Mouse (Mus musculus) hindbrain, postnatal 0 days (tissue): ENCODE measurements around the gene Ebf3. TPM values are rescaled to one million over a fixed set of nuclear protein-coding genes. Genes with fewer than 3 reads are reported as not detected.

Experiments
- ATAC-seq: fragments of 200-750 bp; cut with Nextera tagmentation; 2 replicates; pipeline ENCODE4 v1.8.0; 2017; ENCODE audit warnings: mild to moderate bottlenecking, moderate TSS enrichment, moderate library complexity
- DNase-seq: peaks from one replicate; pipeline ENCODE4 v3.0.0-alpha.2; 2015; ENCODE audit warnings: low spot score
- H3K27ac ChIP-seq: fragments of 300-500 bp; sonication (generic); 2 replicates; pipeline ENCODE4 v1.5.1; 2014; ENCODE audit warnings: mild to moderate bottlenecking
- H3K27me3 ChIP-seq: fragments of 300-500 bp; sonication (generic); 2 replicates; pipeline ENCODE4 v1.6.1; 2014; ENCODE audit warnings: low read length, mixed read lengths; ENCODE audit not compliant: insufficient read depth
- H3K36me3 ChIP-seq: fragments of 300-500 bp; sonication (generic); 2 replicates; pipeline ENCODE4 v1.6.1; 2014; ENCODE audit warnings: low read length, mixed read lengths; ENCODE audit not compliant: insufficient read depth
- H3K4me1 ChIP-seq: fragments of 300-500 bp; sonication (generic); 2 replicates; pipeline ENCODE4 v1.6.1; 2014; ENCODE audit warnings: antibody characterized with exemption, low read length, mixed read lengths; ENCODE audit not compliant: insufficient read depth
- H3K4me2 ChIP-seq: fragments of 300-500 bp; sonication (generic); 2 replicates; pipeline ENCODE4 v1.6.1; 2014; ENCODE audit warnings: low read depth, mild to moderate bottlenecking, low read length, moderate library complexity, mixed read lengths
- H3K4me3 ChIP-seq: fragments of 300-500 bp; sonication (generic); 2 replicates; pipeline ENCODE4 v1.5.1; 2014; ENCODE audit warnings: low read length
- H3K9ac ChIP-seq: fragments of 300-500 bp; sonication (generic); replicated peaks from 2 replicates; pipeline ENCODE4 v1.6.1; 2014; ENCODE audit warnings: mild to moderate bottlenecking, low read length, moderate library complexity, mixed read lengths
- H3K9me3 ChIP-seq: fragments of 300-500 bp; sonication (generic); 2 replicates; pipeline ENCODE4 v1.6.1; 2016; ENCODE audit warnings: low read length, mixed read lengths
- CTCF ChIP-seq: IDR thresholded peaks from 2 replicates; pipeline ENCODE4 v1.5.1; 2016; ENCODE audit warnings: antibody characterized with exemption, control low read depth, low read depth
- WGBS: fragments of 180-500 bp; shearing (Covaris S2); extraction: QIAGEN DNeasy Blood & Tissue Kit; methylation state at CpG from one replicate; pipeline ENCODE4 v1.1.7; 2014; 5-methylcytosine and 5-hydroxymethylcytosine counted together
- polyA plus RNA-seq: library from polyadenylated mRNA; unstranded; fragments of >200 nt; fragmentation: Nextera tagmentation; extraction: Ambion mirVana; gene quantifications from 2 replicates; pipeline ENCODE4 v1.2.1, GENCODE M21; 2015
- total RNA-seq: library from RNA; depleted of rRNA; stranded (reverse); fragments of >200 nt; gene quantifications from 2 replicates; pipeline ENCODE4 v1.2.3, GENCODE M21; 2014

Ebf3 gene
- total and polyA plus RNA-seq, 2 experiments from 2014 or later, result 11.5 to 123 TPM

DNA sequence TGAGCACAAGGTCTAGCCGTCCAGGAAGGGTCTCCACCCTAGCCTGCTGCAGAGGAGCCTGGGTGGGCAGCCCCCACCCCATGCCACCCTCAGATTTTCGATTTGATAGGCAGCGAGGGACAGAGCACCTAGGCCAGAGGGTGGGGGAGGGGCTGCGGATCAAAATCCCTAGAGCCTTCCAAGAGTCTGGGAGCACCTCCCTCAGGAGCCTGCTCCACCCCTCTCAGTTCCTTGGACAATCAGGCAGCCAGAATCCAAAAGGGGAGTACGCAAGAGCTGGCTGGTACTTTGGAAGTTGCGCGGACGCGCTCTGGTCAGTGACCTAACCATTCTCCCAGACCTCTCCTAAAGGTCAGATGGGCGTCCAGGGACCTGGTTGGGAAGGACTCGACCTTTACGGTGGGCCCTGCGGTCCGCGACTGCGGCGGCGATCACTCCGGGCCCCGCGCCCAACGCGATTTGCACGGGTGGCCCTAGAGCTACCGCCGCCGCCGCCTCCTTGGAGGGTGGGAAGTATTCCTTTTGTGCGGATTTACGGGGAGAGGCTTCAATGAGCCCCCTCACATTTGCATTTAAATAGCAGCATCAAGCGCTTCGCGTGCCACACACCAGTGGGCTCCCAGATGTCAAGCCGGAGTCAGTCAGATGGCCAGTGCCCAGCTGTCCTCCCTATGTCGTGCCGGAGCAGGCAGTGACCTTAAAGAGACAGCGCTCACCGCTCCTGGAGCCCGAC, 2.8 kb upstream of the Ebf3 start:
- WGBS, result 1% methylated on average over 39 of the region's 39 CpGs
- no peak for TF ChIP-seq CTCF
- Histone ChIP-seq H3K4me1 (peaks cover 3% of the 10 kb centered on the region; the same call in 1 of the 2 replicates), H3K9ac (peak overlapping the region; percentile 42), H3K27ac (peak overlapping the region; percentile 91), H3K27me3 (peaks cover 51% of the 10 kb centered on the region), H3K4me3 (peak overlapping the region; percentile 75), H3K4me2 (peak overlapping the region; percentile 70), H3K9me3 (no peaks in the 10 kb centered on the region), H3K36me3 (no peaks in the 10 kb centered on the region)
- ATAC-seq (0 out of 2 replicates have a peak, but pooled peaks have one; percentile 10), DNase-seq (peak; percentile 74)

DNA sequence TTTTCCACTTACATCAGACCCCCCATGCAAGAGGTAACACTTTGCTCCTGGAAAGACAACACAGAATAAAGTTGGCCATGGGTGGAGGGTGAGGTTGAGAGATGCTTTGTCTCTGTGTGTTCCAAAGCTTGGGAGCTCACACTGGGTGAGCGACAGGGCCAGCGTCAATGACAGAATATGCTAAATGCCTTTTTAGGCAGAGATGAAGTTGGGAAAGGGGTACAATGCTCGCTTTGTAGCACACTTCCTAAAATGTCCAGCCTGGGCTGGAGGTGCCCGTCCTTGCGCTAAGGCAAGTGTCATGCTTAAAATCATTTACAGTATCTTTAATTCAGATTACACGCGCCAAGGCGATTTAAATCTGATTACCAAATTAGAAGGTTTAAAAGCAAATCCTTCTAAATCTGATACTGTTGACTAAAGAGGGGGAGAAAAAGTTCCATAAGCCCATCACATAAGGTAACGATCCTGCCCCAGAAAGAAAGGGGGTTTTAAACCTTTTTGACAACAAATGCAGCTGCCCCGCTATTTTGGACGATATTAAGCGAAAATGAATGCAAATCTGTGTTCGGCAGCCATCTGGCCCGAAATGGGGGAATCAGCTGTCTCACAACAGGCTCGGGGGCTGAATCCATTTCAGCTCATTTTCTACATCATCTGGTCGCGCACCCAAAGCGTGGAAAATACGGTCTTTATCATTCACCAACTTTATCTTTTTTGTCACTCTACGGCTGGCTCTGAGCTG, 2.1 kb upstream of the Ebf3 start:
- WGBS, result 5% methylated on average over 20 of the region's 20 CpGs
- no peak for TF ChIP-seq CTCF
- Histone ChIP-seq H3K4me2 (peak overlapping the region; percentile 70), H3K9me3 (no peaks in the 10 kb centered on the region), H3K4me1 (peaks cover 3% of the 10 kb centered on the region; the same call in 1 of the 2 replicates), H3K9ac (peak overlapping the region; percentile 42), H3K36me3 (no peaks in the 10 kb centered on the region), H3K27me3 (peaks cover 51% of the 10 kb centered on the region), H3K4me3 (peak overlapping the region; percentile 75), H3K27ac (peak overlapping the region; percentile 91)
- ATAC-seq, result no peak
- peak; percentile 74 for DNase-seq

DNA sequence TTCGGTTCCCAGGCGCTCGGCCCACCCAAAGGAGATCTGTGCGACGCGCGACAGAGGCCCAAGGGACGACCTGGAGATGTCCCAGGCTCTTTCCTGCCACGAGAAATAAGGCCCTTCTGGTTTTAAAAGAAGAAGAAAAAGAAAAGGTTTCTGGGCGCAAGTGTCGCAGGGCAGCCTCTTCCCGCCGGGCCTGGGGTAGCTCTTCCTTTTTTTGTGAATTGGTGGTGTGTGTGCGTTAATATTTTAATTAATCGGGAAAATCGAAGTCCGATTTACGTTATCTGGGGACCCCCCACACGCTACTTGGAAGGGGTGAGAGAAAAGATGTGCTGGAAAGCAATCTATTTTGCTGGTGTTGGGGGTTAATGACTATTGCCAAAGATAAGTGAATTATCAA, 1.3 kb upstream of the Ebf3 start:
- WGBS, result 6% methylated on average over 19 of the region's 19 CpGs
- Histone ChIP-seq H3K9ac (peak overlapping the region; percentile 84), H3K27ac (peak overlapping the region; percentile 91), H3K4me1 (peaks cover 3% of the 10 kb centered on the region; the same call in 1 of the 2 replicates), H3K9me3 (no peaks in the 10 kb centered on the region), H3K27me3 (peaks cover 44% of the 10 kb centered on the region), H3K36me3 (no peaks in the 10 kb centered on the region), H3K4me3 (peak overlapping the region; percentile 75), H3K4me2 (peak overlapping the region; percentile 70)
- ATAC-seq (no peak), DNase-seq (peak; percentile 14)
- TF ChIP-seq CTCF, result no peak

DNA sequence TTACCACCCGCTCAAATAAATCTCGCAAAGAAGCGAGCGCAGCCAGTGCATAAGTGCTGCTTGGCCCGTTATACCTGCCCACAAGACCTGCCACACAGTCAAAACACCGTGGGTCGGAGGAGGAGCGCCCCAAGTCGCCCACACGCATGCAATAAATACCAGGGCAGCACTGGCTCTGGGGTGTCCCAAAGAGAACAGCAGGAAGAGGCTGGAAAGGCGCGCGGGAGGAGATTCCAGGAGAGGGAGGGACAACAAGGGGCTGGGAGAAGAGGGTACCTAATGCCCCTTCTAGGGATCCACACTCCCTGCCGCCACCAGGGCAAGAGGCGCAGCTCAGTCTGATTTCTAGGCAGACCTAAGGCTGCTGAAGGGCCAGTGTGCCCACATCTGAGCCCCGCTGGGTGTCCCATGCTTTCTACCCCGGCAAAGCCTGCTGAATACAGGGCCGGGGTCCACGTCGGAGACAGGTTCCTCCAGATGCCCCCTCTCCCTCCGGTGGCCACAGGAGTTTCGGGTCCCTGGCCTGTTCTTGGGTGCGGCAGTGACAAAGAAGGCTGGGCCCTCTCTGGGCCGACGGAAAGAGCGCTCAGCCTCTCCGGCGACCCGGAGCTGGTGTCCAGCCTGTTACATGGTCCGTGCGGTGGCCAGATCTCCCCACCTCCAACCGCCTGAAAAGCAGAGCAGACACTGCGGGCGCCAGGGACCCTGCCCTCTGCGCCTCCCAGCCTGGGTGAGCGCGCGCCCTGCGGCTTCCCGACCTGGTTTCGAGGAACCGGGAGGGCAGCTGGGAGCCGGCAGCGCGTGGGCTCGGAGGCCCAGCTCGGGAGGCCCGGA, 682 bp upstream of the Ebf3 start:
- peak; percentile 40 for DNase-seq
- Histone ChIP-seq H3K27ac (peak overlapping the region; percentile 91), H3K9ac (peak overlapping the region; percentile 84)

DNA sequence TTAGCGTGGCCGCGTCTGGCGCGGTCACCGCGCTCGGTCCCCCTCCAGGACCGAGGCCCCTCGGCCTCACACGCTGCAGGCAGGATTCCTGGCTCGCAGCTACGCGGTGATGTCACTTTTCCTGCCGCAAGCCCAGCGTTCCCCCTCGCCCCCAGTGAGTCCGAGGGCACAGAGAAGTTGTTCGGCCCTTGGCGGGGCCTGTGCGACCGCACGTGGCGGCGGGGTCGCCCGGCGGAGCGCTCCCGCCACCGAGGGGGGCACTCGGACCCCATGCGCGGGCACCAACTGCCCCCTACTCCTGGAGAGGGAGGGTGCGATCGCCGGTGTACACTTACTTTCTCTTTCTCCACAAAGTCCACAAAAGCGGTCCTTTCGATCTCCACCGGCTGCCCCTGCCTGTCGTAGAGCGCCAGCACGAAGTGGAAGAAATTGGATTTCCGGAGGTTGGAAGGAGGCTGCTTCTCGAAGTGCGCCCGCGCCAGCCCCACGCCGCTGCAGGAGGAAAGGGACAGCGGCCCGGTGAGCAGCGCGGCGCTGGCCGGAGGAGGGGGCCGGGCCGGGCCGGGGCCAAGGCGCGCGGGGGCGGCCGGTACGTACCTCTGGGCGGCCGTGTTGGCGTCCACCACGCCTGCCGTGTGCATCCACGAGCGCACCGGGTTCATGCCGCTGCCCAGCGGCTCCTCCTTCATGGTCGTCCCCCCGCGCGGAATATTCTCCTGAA, 902 bp downstream of the Ebf3 start:
- Histone ChIP-seq H3K36me3 (no peaks in the 10 kb centered on the region), H3K4me3 (peak overlapping the region; percentile 75), H3K4me2 (peak overlapping the region; percentile 70), H3K9me3 (no peaks in the 10 kb centered on the region), H3K9ac (peak overlapping the region; percentile 84), H3K27me3 (peaks cover 24% of the 10 kb centered on the region), H3K4me1 (no peaks in the 10 kb centered on the region; the same call in 1 of the 2 replicates), H3K27ac (peak overlapping the region; percentile 91)
- ATAC-seq (no peak), DNase-seq (peak; percentile 43)
- WGBS, result under 1% methylated on average over 64 of the region's 79 CpGs
- TF ChIP-seq CTCF, result no peak

More for the DNA sequence above, 682 bp upstream of the Ebf3 start:
- 0 out of 2 replicates have a peak, but pooled peaks have one; percentile 8 for TF ChIP-seq CTCF
- Histone ChIP-seq H3K4me3 (peak overlapping the region; percentile 75), H3K4me2 (peak overlapping the region; percentile 70), H3K27me3 (peaks cover 39% of the 10 kb centered on the region), H3K36me3 (no peaks in the 10 kb centered on the region), H3K4me1 (peaks cover 3% of the 10 kb centered on the region; the same call in 1 of the 2 replicates), H3K9me3 (no peaks in the 10 kb centered on the region)
- WGBS, result 2% methylated on average over 48 of the region's 48 CpGs
- peak; percentile 12 for ATAC-seq

DNA sequence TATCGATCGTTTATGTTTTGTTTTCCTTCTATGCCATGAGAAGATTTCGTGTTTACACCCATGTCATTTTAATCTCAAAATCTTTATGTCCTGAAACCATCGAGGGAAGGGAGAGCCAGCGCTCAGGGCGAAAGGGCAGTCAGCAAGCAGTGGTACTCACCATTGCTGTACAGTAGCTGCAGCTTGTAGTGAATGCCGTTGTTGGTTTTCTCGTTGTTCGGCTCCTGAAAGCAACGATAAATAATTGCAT, 1.4 kb downstream of the Ebf3 start:
- Histone ChIP-seq H3K4me3 (peak overlapping the region; percentile 75), H3K36me3 (no peaks in the 10 kb centered on the region), H3K4me2 (peak overlapping the region; percentile 70), H3K9ac (peak overlapping the region; percentile 84), H3K4me1 (no peaks in the 10 kb centered on the region; the same call in 1 of the 2 replicates), H3K9me3 (no peaks in the 10 kb centered on the region), H3K27ac (peak overlapping the region; percentile 91), H3K27me3 (peaks cover 19% of the 10 kb centered on the region)
- WGBS, result 2% methylated on average over 10 of the region's 10 CpGs
- DNase-seq, result no peak
- ATAC-seq, result no peak
- TF ChIP-seq CTCF, result no peak
